In genomic region chr9:120135454-120135853, GRCm38 (mm10) we compare ENCODE assay signal across 23 mouse cellular contexts. TPM values are rescaled to one million over a fixed set of nuclear protein-coding genes. Genes with fewer than 3 reads are reported as not detected.
A peak's percentile ranks its signal among the peaks of the same experiment; 100 is the strongest.
DNase-seq lines count a peak whose midpoint lies in the region; ATAC-seq and TF ChIP-seq lines count a peak whose summit lies in the region.
"Had no signal": no experiment of that assay in that cellular context is flagged by ENCODE, and none has a peak within 500 bp of the region (broad histone marks: within the 10 kb centered on the region; RNA-seq: fewer than 3 reads in every experiment).

No protein-coding gene starts in this region.

- H3K4me3 ChIP-seq in embryonic facial prominence, embryonic 13.5 days, result no peak overlapping the region
- no peak overlapping the region for H3K4me3 ChIP-seq in embryonic facial prominence, embryonic 10.5 days
- no peak overlapping the region for H3K4me3 ChIP-seq in midbrain, embryonic 11.5 days (ENCODE audit: low read depth, low read length)
- H3K4me3 ChIP-seq in midbrain, embryonic 10.5 days, result no peak overlapping the region
- peak overlapping the region; percentile 45 for H3K4me3 ChIP-seq in E14TG2a.4 (replicated peaks; ENCODE audit: low read length)
- H3K4me3 ChIP-seq: forebrain, embryonic 13.5 days; forebrain, embryonic 15.5 days had no signal

- TF ChIP-seq CTCF in E14TG2a.4 (conservative IDR thresholded peaks at IDR 0.05; ENCODE audit: low read length), result no peak

- H3K4me1 ChIP-seq in embryonic facial prominence, embryonic 13.5 days, result no peaks in the 10 kb centered on the region
- H3K4me1 ChIP-seq in embryonic facial prominence, embryonic 10.5 days, result no peaks in the 10 kb centered on the region
- H3K4me1 ChIP-seq in midbrain, embryonic 11.5 days (ENCODE audit: control insufficient read depth, insufficient read depth, low read length), result no peaks in the 10 kb centered on the region
- H3K4me1 ChIP-seq in midbrain, embryonic 10.5 days, result no peaks in the 10 kb centered on the region
- H3K4me1 ChIP-seq in E14TG2a.4 (replicated peaks; ENCODE audit: low read depth, low read length), result peaks cover 60% of the 10 kb centered on the region
- H3K4me1 ChIP-seq: forebrain, embryonic 13.5 days; forebrain, embryonic 15.5 days had no signal

- H3K27me3 ChIP-seq in embryonic facial prominence, embryonic 13.5 days, result no peaks in the 10 kb centered on the region
- H3K27me3 ChIP-seq in embryonic facial prominence, embryonic 10.5 days (replicated peaks; ENCODE audit: low read depth, poor library complexity, severe bottlenecking), result no peaks in the 10 kb centered on the region
- H3K27me3 ChIP-seq in midbrain, embryonic 11.5 days (ENCODE audit: control insufficient read depth, insufficient read depth, low read length), result no peaks in the 10 kb centered on the region
- no peaks in the 10 kb centered on the region for H3K27me3 ChIP-seq in midbrain, embryonic 10.5 days (ENCODE audit: low read depth, poor library complexity, severe bottlenecking)
- H3K27me3 ChIP-seq in E14TG2a.4 (ENCODE audit: insufficient read depth, low read length), result no peaks in the 10 kb centered on the region
- H3K27me3 ChIP-seq: CH12.LX; forebrain, embryonic 13.5 days; forebrain, embryonic 15.5 days had no signal

- peaks cover 27% of the 10 kb centered on the region for H3K36me3 ChIP-seq in embryonic facial prominence, embryonic 13.5 days
- H3K36me3 ChIP-seq in embryonic facial prominence, embryonic 10.5 days (replicated peaks), result peaks cover 27% of the 10 kb centered on the region
- peaks cover 10% of the 10 kb centered on the region for H3K36me3 ChIP-seq in midbrain, embryonic 11.5 days (ENCODE audit: control insufficient read depth, insufficient read depth, low read length)
- peaks cover 28% of the 10 kb centered on the region for H3K36me3 ChIP-seq in midbrain, embryonic 10.5 days
- peaks cover 36% of the 10 kb centered on the region for H3K36me3 ChIP-seq in E14TG2a.4 (ENCODE audit: insufficient read depth, low read length)

- H3K27ac ChIP-seq in embryonic facial prominence, embryonic 13.5 days, result no peak overlapping the region
- H3K27ac ChIP-seq in embryonic facial prominence, embryonic 10.5 days (replicated peaks), result no peak overlapping the region
- H3K27ac ChIP-seq in midbrain, embryonic 11.5 days (ENCODE audit: low read depth, low read length), result no peak overlapping the region
- H3K27ac ChIP-seq in midbrain, embryonic 10.5 days (replicated peaks), result no peak overlapping the region
- H3K27ac ChIP-seq: forebrain, embryonic 13.5 days; forebrain, embryonic 15.5 days had no signal

- no peak for ATAC-seq in embryonic facial prominence, embryonic 13.5 days (ENCODE audit: insufficient number of reproducible peaks, insufficient read depth, low FRiP score, low TSS enrichment, low read depth)
- no peak for ATAC-seq in midbrain, embryonic 11.5 days (ENCODE audit: low FRiP score)
- ATAC-seq: activated CD4-positive, CD25-positive, alpha-beta regulatory T cell, adult 4 months; CD4-positive, CD25-positive, alpha-beta regulatory T cell, adult 4 months; forebrain, postnatal 0 days had no signal

- no peak for DNase-seq in embryonic facial prominence, embryonic 10.5 days (ENCODE audit: low spot score)
- peak; percentile 64 for DNase-seq in midbrain, embryonic 11.5 days (ENCODE audit: low spot score, missing footprints)
- no peak for DNase-seq in midbrain, embryonic 10.5 days (ENCODE audit: low spot score)
- no peak for DNase-seq in lung, adult 18-20 months
- DNase-seq: adrenal gland, adult 8-10 months; adrenal gland, postnatal 14 days; adrenal gland, postnatal 36 days; B cell, adult 2 months; cerebellum, adult 11-12 months; cerebellum, adult 2 months; cerebellum, adult 9-10 months; cerebellum, postnatal 10 days; cerebellum, postnatal 25 days; forebrain, postnatal 0 days had no signal

- no peaks in the 10 kb centered on the region for H3K9me3 ChIP-seq in embryonic facial prominence, embryonic 13.5 days
- H3K9me3 ChIP-seq in embryonic facial prominence, embryonic 10.5 days, result no peaks in the 10 kb centered on the region
- no peaks in the 10 kb centered on the region for H3K9me3 ChIP-seq in midbrain, embryonic 11.5 days (ENCODE audit: control insufficient read depth, low read length)
- no peaks in the 10 kb centered on the region for H3K9me3 ChIP-seq in midbrain, embryonic 10.5 days (replicated peaks)
- H3K9me3 ChIP-seq in E14TG2a.4 (ENCODE audit: low read length), result peaks cover 6% of the 10 kb centered on the region; the same call in 1 of the 2 replicates
- H3K9me3 ChIP-seq: forebrain, embryonic 13.5 days; forebrain, embryonic 15.5 days had no signal

- whole genome bisulfite sequencing in embryonic facial prominence, embryonic 13.5 days, result 91% methylated on average over 11 of the region's 11 CpGs
- WGBS in embryonic facial prominence, embryonic 10.5 days, result 89% methylated on average over 11 of the region's 11 CpGs
- WGBS in midbrain, embryonic 11.5 days, result 88% methylated on average over 11 of the region's 11 CpGs
- WGBS in midbrain, embryonic 10.5 days, result 89% methylated on average over 11 of the region's 11 CpGs

- H3K9ac ChIP-seq in embryonic facial prominence, embryonic 13.5 days, result 0 out of 2 replicates have a peak overlapping the region, but pooled peaks have one; percentile 36
- H3K9ac ChIP-seq in midbrain, embryonic 11.5 days (ENCODE audit: low read length), result no peak overlapping the region
- H3K9ac ChIP-seq: forebrain, embryonic 13.5 days; forebrain, embryonic 15.5 days; forebrain, postnatal 0 days had no signal

- H3K4me2 ChIP-seq in embryonic facial prominence, embryonic 13.5 days, result no peak overlapping the region
- H3K4me2 ChIP-seq in midbrain, embryonic 11.5 days, result no peak overlapping the region
- H3K4me2 ChIP-seq: forebrain, embryonic 13.5 days; forebrain, embryonic 15.5 days had no signal

RNA-seq across cellular contexts. Expression of gene Rpsa, which starts 8.0 kb away (rescaled TPM):
- polyA plus RNA-seq in embryonic facial prominence, embryonic 13.5 days (2015; fragmentation: Nextera tagmentation; extraction: Ambion mirVana), result 1,482 and 1,560 TPM in 2 replicates
- 1,445 and 1,457 TPM in 2 replicates for polyA plus RNA-seq in embryonic facial prominence, embryonic 10.5 days (2016; fragmentation: Nextera tagmentation; extraction: Ambion mirVana)
- polyA plus RNA-seq in midbrain, embryonic 11.5 days (2014; fragmentation: Nextera tagmentation; extraction: Ambion mirVana), result 1,378 and 1,482 TPM in 2 replicates
- polyA plus RNA-seq in midbrain, embryonic 10.5 days (2016; fragmentation: Nextera tagmentation; extraction: Ambion mirVana), result 1,349 and 1,575 TPM in 2 replicates

RNA-seq across cellular contexts. Expression of gene Mobp, which starts 14.1 kb away (rescaled TPM):
- not detected in 2 replicates for polyA plus RNA-seq in embryonic facial prominence, embryonic 13.5 days (2015; fragmentation: Nextera tagmentation; extraction: Ambion mirVana)
- polyA plus RNA-seq in embryonic facial prominence, embryonic 10.5 days (2016; fragmentation: Nextera tagmentation; extraction: Ambion mirVana), result 0.53 and 0.93 TPM in 2 replicates
- 0.26 and 0.82 TPM in 2 replicates for polyA plus RNA-seq in midbrain, embryonic 11.5 days (2014; fragmentation: Nextera tagmentation; extraction: Ambion mirVana)
- polyA plus RNA-seq in midbrain, embryonic 10.5 days (2016; fragmentation: Nextera tagmentation; extraction: Ambion mirVana), result 0.22 and 0.73 TPM in 2 replicates
- polyA plus RNA-seq: activated CD4-positive, CD25-positive, alpha-beta regulatory T cell, adult 4 months had no signal

RNA-seq across cellular contexts. Expression of gene Slc25a38, which starts 25.3 kb away (rescaled TPM):
- polyA plus RNA-seq in embryonic facial prominence, embryonic 13.5 days (2015; fragmentation: Nextera tagmentation; extraction: Ambion mirVana), result 33.5 and 35.6 TPM in 2 replicates
- 43.4 and 46.3 TPM in 2 replicates for polyA plus RNA-seq in embryonic facial prominence, embryonic 10.5 days (2016; fragmentation: Nextera tagmentation; extraction: Ambion mirVana)
- polyA plus RNA-seq in midbrain, embryonic 11.5 days (2014; fragmentation: Nextera tagmentation; extraction: Ambion mirVana), result 33.9 and 36.7 TPM in 2 replicates
- polyA plus RNA-seq in midbrain, embryonic 10.5 days (2016; fragmentation: Nextera tagmentation; extraction: Ambion mirVana), result 40.4 and 42.1 TPM in 2 replicates

RNA-seq across cellular contexts. Expression of gene Ccr8, which starts 43.5 kb away (rescaled TPM):
- polyA plus RNA-seq in embryonic facial prominence, embryonic 13.5 days (2015; fragmentation: Nextera tagmentation; extraction: Ambion mirVana), result 0.52 and 0.98 TPM in 2 replicates
- polyA plus RNA-seq in embryonic facial prominence, embryonic 10.5 days (2016; fragmentation: Nextera tagmentation; extraction: Ambion mirVana), result not detected in 2 replicates
- not detected in 2 replicates for polyA plus RNA-seq in midbrain, embryonic 11.5 days (2014; fragmentation: Nextera tagmentation; extraction: Ambion mirVana)
- polyA plus RNA-seq in midbrain, embryonic 10.5 days (2016; fragmentation: Nextera tagmentation; extraction: Ambion mirVana), result not detected in 2 replicates
- polyA plus RNA-seq: cerebellum, adult 2 months; embryonic facial prominence, embryonic 11.5 days; forebrain, embryonic 11.5 days; forebrain, embryonic 13.5 days; forebrain, embryonic 15.5 days; forebrain, postnatal 0 days had no signal
